Mouse (Mus musculus): ENCODE measurements around the gene Wdr24. TPM values are rescaled to one million over a fixed set of nuclear protein-coding genes. Genes with fewer than 3 reads are reported as not detected.
"Not testable (repeated sequence)": the region's sequence is repeated elsewhere in the genome, so short reads cannot be mapped to it uniquely, and the experiment has no call there.

The Wdr24 gene
- polyA plus RNA-seq, 1 experiment from 2014 or later = 31.0 TPM

DNA sequence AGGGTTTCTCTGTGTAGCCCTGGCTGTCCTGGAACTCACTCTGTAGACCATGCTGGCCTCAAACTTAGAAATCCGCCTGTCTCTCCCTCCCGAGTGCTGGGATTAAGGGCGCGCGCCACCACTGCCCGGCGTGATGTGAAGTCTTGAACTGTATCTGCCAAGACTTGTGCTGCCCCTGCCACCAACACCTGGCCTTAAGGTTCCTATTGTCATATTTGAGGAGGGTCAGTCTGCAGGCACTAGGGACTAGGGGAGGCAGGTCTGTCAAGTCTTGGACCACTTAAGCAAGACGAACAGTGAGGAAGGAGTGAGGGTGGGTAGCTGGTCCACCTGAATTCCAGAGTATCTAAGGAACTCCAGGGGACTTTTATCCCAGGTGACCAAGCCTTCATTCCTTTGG, 46.1 kb downstream of the Wdr24 start:
- Histone ChIP-seq H3K27me3 (replicated peaks; ENCODE audit: low read depth, poor library complexity, severe bottlenecking) (no peaks in the 10 kb centered on the region), H3K9me3 (no peaks in the 10 kb centered on the region), H3K4me3 (0 out of 2 replicates have a peak overlapping the region, but pooled peaks have one; percentile 6), H3K4me1 (peaks cover 41% of the 10 kb centered on the region), H3K36me3 (replicated peaks) (no peaks in the 10 kb centered on the region), H3K27ac (replicated peaks) (no peak overlapping the region)
- no peak for DNase-seq (ENCODE audit: low spot score)
- WGBS = 87% methylated on average over 8 of the region's 8 CpGs

DNA sequence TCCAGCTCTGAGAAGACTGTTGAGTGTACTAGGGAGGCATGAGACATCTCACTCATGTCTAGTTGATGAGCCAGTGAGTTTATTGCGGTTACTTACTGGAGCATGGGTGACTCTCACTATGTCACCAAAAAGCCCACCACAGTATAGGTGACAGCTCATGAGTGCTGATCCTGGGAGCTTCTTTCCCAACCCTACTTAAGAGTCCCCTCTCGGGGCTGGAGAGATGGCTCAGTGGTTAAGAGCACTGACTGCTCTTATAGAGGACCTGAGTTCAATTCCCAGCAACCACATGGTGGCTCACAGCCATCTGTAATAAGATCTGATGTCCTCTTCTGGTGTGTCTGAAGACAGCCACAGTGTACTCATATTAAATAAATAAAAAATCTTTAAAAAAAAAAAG, 46.5 kb downstream of the Wdr24 start:
- 91% methylated on average over 2 of the region's 2 CpGs for WGBS
- DNase-seq (ENCODE audit: low spot score) = no peak
- Histone ChIP-seq H3K36me3 (replicated peaks) (no peaks in the 10 kb centered on the region), H3K27me3 (replicated peaks; ENCODE audit: low read depth, poor library complexity, severe bottlenecking) (no peaks in the 10 kb centered on the region), H3K27ac (replicated peaks) (no peak overlapping the region), H3K9me3 (no peaks in the 10 kb centered on the region), H3K4me1 (peaks cover 41% of the 10 kb centered on the region), H3K4me3 (no peak overlapping the region)

GRCm38 (mm10) chr17:25871566-25871965, 48.1 kb downstream of the Wdr24 start:
- not testable (repeated sequence) for H3K36me3 ChIP-seq (replicated peaks); DNase-seq (ENCODE audit: low spot score); H3K27me3 ChIP-seq (replicated peaks; ENCODE audit: low read depth, poor library complexity, severe bottlenecking); H3K9me3 ChIP-seq; H3K27ac ChIP-seq (replicated peaks); H3K4me3 ChIP-seq
- H3K4me1 ChIP-seq = peaks cover 50% of the 10 kb centered on the region

DNA sequence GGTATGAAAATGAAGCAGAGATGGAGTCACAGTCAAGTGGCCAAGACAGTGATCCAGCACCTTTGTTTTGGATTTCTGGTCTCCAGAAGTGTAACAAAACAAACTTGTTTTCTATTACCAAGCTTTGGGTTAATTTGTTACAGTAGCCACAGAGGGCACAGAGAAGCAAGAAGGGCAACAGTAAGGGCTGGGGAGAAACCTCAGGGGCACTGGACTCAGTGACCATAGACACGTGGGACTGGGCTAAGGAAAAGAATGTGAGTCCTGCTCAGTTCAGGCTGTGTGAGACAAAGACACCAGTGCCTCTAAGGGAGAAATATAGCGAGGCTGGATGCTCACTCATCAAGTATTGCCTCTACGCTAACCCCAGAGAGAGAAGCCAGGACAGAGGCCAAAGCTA, 49.2 kb downstream of the Wdr24 start:
- no peak for DNase-seq (ENCODE audit: low spot score)
- WGBS = 85% methylated on average over 3 of the region's 3 CpGs
- H3K27ac ChIP-seq (replicated peaks) = no peak overlapping the region
- H3K4me3 ChIP-seq = no peak overlapping the region
- no peaks in the 10 kb centered on the region for H3K27me3 ChIP-seq (replicated peaks; ENCODE audit: low read depth, poor library complexity, severe bottlenecking)
- no peaks in the 10 kb centered on the region for H3K9me3 ChIP-seq
- peaks cover 57% of the 10 kb centered on the region for H3K4me1 ChIP-seq
- H3K36me3 ChIP-seq (replicated peaks) = peaks cover 9% of the 10 kb centered on the region

DNA sequence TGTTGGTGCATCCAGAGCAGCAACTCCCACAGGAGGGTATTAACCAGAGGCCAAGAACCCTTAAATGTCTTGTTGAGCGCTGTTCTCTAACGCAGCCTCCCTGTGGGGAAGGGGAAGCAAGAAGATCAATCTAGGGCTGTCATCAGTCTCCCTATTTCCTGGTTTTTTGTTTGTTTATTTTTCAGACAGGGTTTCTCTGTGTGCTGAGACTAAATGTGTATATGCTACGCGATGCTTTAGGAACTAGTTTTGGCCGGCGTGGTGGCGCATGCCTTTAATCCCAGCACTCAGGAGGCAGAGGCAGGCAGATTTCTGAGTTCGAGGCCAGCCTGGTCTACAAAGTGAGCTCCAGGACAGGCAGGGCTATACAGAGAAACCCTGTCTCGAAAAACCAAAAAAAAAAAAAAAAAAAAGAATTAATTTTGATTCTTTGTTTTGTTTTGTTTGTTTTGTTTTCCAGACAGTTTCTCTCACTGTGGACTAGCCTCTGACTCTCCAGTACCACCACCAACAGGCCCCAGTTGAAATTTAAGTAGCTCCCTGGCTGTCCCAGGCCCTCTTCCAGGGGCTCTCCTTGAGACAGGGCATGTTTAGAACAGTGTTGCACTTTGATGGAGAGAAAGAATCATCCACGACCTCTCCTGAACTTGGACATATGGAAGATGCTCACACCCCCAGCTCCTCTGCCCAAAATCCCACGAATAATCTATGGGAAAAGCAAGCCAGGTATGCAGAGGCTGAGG, 50.1 kb downstream of the Wdr24 start:
- DNase-seq (ENCODE audit: low spot score) = no peak
- peak overlapping the region; percentile 73 for H3K4me3 ChIP-seq
- 76% methylated on average over 11 of the region's 11 CpGs for WGBS

GRCm38 (mm10) chr17:25874148-25874720, 50.8 kb downstream of the Wdr24 start:
- H3K4me1 ChIP-seq = peaks cover 56% of the 10 kb centered on the region
- H3K9me3 ChIP-seq = no peaks in the 10 kb centered on the region
- no peaks in the 10 kb centered on the region for H3K27me3 ChIP-seq (replicated peaks; ENCODE audit: low read depth, poor library complexity, severe bottlenecking)
- 9% methylated on average over 14 of the region's 14 CpGs for WGBS
- DNase-seq (ENCODE audit: low spot score) = no peak
- H3K27ac ChIP-seq (replicated peaks) = peak overlapping the region; percentile 91
- H3K4me3 ChIP-seq = peak overlapping the region; percentile 73
- peaks cover 24% of the 10 kb centered on the region for H3K36me3 ChIP-seq (replicated peaks)

More for the DNA sequence above, 50.1 kb downstream of the Wdr24 start:
- H3K36me3 ChIP-seq (replicated peaks) = peaks cover 18% of the 10 kb centered on the region
- H3K27ac ChIP-seq (replicated peaks) = peak overlapping the region; percentile 91
- peaks cover 56% of the 10 kb centered on the region for H3K4me1 ChIP-seq
- H3K9me3 ChIP-seq = no peaks in the 10 kb centered on the region
- H3K27me3 ChIP-seq (replicated peaks; ENCODE audit: low read depth, poor library complexity, severe bottlenecking) = no peaks in the 10 kb centered on the region

- H3K27ac ChIP-seq (replicated peaks) = peak within 1 kb of the TSS; percentile 91
- peaks cover 29% of the 10 kb centered on the region for H3K36me3 ChIP-seq (replicated peaks)
- peaks cover 57% of the 10 kb centered on the region for H3K4me1 ChIP-seq
- WGBS = under 1% methylated on average over 25 of the region's 25 CpGs
- peak within 1 kb of the TSS; percentile 73 for H3K4me3 ChIP-seq
- DNase-seq (ENCODE audit: low spot score) = peak; percentile 92
- H3K27me3 ChIP-seq (replicated peaks; ENCODE audit: low read depth, poor library complexity, severe bottlenecking) = no peaks in the 10 kb centered on the region
- H3K9me3 ChIP-seq = no peaks in the 10 kb centered on the region
Observed at GRCm38 (mm10) chr17:25874721-25875170, 51.3 kb downstream of the Wdr24 start, which contains the start of gene Mettl26. TSS of gene Mettl26 (plus strand) at chr17:25875074.

DNA sequence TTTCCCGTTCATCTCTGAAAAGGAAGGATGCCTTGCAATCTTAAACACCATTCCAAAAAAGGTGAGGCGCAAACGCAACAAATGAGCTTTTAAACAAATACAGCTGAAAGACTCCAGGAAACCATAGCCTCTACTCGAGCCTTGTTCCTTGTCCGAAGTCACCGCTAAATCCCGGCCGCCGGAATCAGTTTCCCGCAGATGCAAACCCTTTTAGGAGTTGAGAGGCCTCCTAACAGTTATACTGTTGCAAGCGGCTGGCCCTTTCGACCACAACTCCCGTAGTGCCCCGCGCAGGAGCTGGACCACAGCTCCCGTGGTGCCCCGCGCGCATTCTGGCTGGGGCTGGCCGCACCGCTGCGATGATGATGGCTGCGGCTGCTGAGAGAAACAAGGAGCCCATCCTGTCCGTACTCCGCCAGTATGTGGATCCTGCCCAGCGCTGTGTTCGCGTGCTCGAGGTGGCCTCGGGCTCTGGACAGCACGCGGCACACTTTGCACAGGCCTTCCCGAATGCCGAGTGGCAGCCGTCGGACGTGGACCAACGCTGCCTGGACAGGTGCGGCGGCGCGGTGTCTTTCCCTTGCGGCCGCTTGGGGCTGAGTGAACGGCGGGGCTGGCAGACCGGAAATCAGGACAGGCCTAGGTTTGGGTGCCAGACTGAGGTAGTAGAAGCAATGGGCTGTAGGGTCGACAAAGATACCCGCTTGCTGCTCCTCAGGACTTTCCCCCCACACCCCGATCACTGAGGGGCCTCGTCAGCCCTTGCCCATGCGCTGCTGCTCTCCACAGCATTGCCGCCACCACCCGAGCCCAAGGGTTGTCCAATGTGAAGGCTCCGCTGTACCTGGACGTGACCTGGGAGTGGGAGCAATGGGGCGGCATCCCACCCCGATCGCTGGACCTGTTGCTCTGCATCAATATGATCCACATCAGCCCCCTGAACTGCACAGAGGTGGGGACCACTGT, 52.0 kb downstream of the Wdr24 start:
- Histone ChIP-seq H3K4me3 (peak overlapping the region; percentile 73), H3K4me1 (peaks cover 64% of the 10 kb centered on the region), H3K9me3 (no peaks in the 10 kb centered on the region), H3K27ac (replicated peaks) (peak overlapping the region; percentile 91), H3K36me3 (replicated peaks) (peaks cover 32% of the 10 kb centered on the region), H3K27me3 (replicated peaks; ENCODE audit: low read depth, poor library complexity, severe bottlenecking) (no peaks in the 10 kb centered on the region)
- 2% methylated on average over 59 of the region's 59 CpGs for WGBS
- DNase-seq (ENCODE audit: low spot score) = peak; percentile 93

DNA sequence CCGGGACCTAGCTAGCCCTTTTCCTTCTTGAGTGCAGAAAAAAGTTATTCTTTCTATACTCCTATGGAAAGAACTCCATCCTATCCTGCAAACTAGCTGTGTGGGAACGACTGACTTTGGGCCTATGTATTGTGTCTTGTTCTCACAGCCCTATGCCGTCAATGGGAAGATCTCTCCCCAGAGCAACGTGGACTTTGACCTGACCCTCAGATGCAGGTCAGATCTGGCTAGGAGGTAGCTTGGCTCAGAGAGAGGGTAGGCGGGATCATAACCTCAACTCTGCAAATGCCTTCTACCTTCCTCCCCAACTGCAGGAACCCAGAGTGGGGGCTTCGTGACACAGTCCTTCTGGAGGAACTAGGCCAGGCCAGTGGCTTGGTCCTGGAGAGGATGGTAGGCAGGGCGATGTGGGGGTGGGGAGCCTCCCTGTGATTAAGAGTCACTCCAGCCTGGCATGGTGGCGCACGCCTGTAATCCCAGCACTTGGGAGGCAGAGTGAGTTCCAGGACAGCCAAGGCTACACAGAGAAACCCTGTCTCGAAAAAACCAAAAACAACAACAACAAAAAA, 53.0 kb downstream of the Wdr24 start:
- Histone ChIP-seq H3K27ac (replicated peaks) (peak overlapping the region; percentile 91), H3K27me3 (replicated peaks; ENCODE audit: low read depth, poor library complexity, severe bottlenecking) (no peaks in the 10 kb centered on the region), H3K4me1 (peaks cover 74% of the 10 kb centered on the region), H3K36me3 (replicated peaks) (peaks cover 32% of the 10 kb centered on the region), H3K4me3 (peak overlapping the region; percentile 73), H3K9me3 (no peaks in the 10 kb centered on the region)
- WGBS = 48% methylated on average over 10 of the region's 10 CpGs
- DNase-seq (ENCODE audit: low spot score) = no peak

- H3K36me3 ChIP-seq (replicated peaks) = peaks cover 32% of the 10 kb centered on the region
- H3K27me3 ChIP-seq (replicated peaks; ENCODE audit: low read depth, poor library complexity, severe bottlenecking) = no peaks in the 10 kb centered on the region
- H3K4me3 ChIP-seq = peak overlapping the region; percentile 73
- DNase-seq (ENCODE audit: low spot score) = no peak
- H3K9me3 ChIP-seq = no peaks in the 10 kb centered on the region
- WGBS = 89% methylated on average over 3 of the region's 3 CpGs
- H3K27ac ChIP-seq (replicated peaks) = no peak overlapping the region
- H3K4me1 ChIP-seq = peaks cover 80% of the 10 kb centered on the region
Observed at GRCm38 (mm10) chr17:25877025-25877424, 53.6 kb downstream of the Wdr24 start.

GRCm38 (mm10) chr17:25877741-25878610, 54.5 kb downstream of the Wdr24 start:
- Histone ChIP-seq H3K36me3 (replicated peaks) (peaks cover 41% of the 10 kb centered on the region), H3K4me1 (peaks cover 85% of the 10 kb centered on the region), H3K27ac (replicated peaks) (no peak overlapping the region), H3K9me3 (no peaks in the 10 kb centered on the region), H3K27me3 (replicated peaks; ENCODE audit: low read depth, poor library complexity, severe bottlenecking) (no peaks in the 10 kb centered on the region), H3K4me3 (no peak overlapping the region)
- DNase-seq (ENCODE audit: low spot score) = no peak
- 94% methylated on average over 32 of the region's 32 CpGs for WGBS
